Mouse (Mus musculus) CH12.LX (cell line): ENCODE measurements around the gene Ugt2b1. TPM values are rescaled to one million over a fixed set of nuclear protein-coding genes. Genes with fewer than 3 reads are reported as not detected.
"Not testable (repeated sequence)": the region's sequence is repeated elsewhere in the genome, so short reads cannot be mapped to it uniquely, and the experiment has no call there.

Experiments
- DNase-seq: peaks from one replicate; pipeline ENCODE4 v3.0.0-alpha.2; 2013; ENCODE audit errors: extremely low read depth
- H3K27ac ChIP-seq: 2 replicates; pipeline ENCODE4 v1.5.1; 2012; ENCODE audit warnings: low read depth, mild to moderate bottlenecking, control low read depth, moderate library complexity; ENCODE audit not compliant: insufficient read depth
- H3K27me3 ChIP-seq: replicated peaks from 2 replicates; pipeline ENCODE3; 2012; ENCODE audit warnings: inconsistent platforms
- H3K36me3 ChIP-seq, 2 experiments: replicated peaks in 1 of 2; 2 replicates each; pipeline versions ENCODE3 to v1.6.1; 2012; ENCODE audit warnings: inconsistent platforms in 1 of 2, low read length in 1 of 2, mild to moderate bottlenecking in 1 of 2, mixed read lengths in 1 of 2, moderate library complexity in 1 of 2; ENCODE audit not compliant: control insufficient read depth in 1 of 2, insufficient read depth in 1 of 2
- H3K4me1 ChIP-seq, 2 experiments: 2 replicates each; pipeline ENCODE4 v1.6.1; 2012; ENCODE audit warnings: inconsistent platforms in 1 of 2, moderate library complexity in 1 of 2; ENCODE audit not compliant: insufficient read depth in 2 of 2, control insufficient read depth in 1 of 2
- H3K4me2 ChIP-seq: 2 replicates; pipeline ENCODE4 v1.6.1; 2012; ENCODE audit warnings: low read depth, mild to moderate bottlenecking, control low read depth; ENCODE audit not compliant: poor library complexity, insufficient read depth, severe bottlenecking
- H3K4me3 ChIP-seq, 3 experiments: fragments of 150-350 bp in 1 of 3; sonication (generic) in 1 of 3; replicated peaks in 1 of 3; 2 replicates each; pipeline versions ENCODE3 to v1.5.1; 2011 to 2012; ENCODE audit warnings: low read depth in 2 of 3, low read length in 2 of 3, mild to moderate bottlenecking in 2 of 3, moderate library complexity in 2 of 3, control low read depth in 1 of 3, improper control_type of control experiment in 1 of 3, inconsistent platforms in 1 of 3, mixed read lengths in 1 of 3; ENCODE audit not compliant: poor library complexity in 1 of 3
- H3K79me2 ChIP-seq: replicated peaks from 2 replicates; pipeline ENCODE4 v1.6.1; 2012; ENCODE audit warnings: mild to moderate bottlenecking, moderate library complexity; ENCODE audit not compliant: control insufficient read depth, poor library complexity, insufficient read depth, severe bottlenecking; ENCODE audit errors: extremely low read depth
- H3K9ac ChIP-seq: 2 replicates; pipeline ENCODE4 v1.6.1; 2012; ENCODE audit warnings: low read depth, mild to moderate bottlenecking, control low read depth, moderate library complexity; ENCODE audit not compliant: insufficient read depth
- H3K9me3 ChIP-seq: replicated peaks from 2 replicates; pipeline ENCODE3; 2012; ENCODE audit warnings: low read length, inconsistent platforms, mixed read lengths
- BHLHE40 ChIP-seq: IDR thresholded peaks from 2 replicates; pipeline ENCODE4 v1.6.1; 2011; ENCODE audit warnings: mild to moderate bottlenecking, low read depth, low read length, improper control_type of control experiment
- CHD2 ChIP-seq: IDR thresholded peaks from 2 replicates; pipeline ENCODE4 v1.6.1; 2011; ENCODE audit warnings: low read length, improper control_type of control experiment
- ELF1 ChIP-seq: IDR thresholded peaks from 2 replicates; pipeline ENCODE4 v1.6.1; 2014; ENCODE audit warnings: low read depth, mild to moderate bottlenecking, inconsistent platforms, low read length, improper control_type of control experiment
- EP300 ChIP-seq: IDR thresholded peaks from 2 replicates; pipeline ENCODE4 v1.6.1; 2011; ENCODE audit warnings: low read length, improper control_type of control experiment
- GABPA ChIP-seq: IDR thresholded peaks from 2 replicates; pipeline ENCODE4 v1.6.1; 2012; ENCODE audit warnings: low read depth, low read length, improper control_type of control experiment, inconsistent platforms; ENCODE audit not compliant: insufficient replicate concordance
- HCFC1 ChIP-seq: IDR thresholded peaks from 2 replicates; pipeline ENCODE4 v1.6.1; 2012; ENCODE audit warnings: low read depth, mild to moderate bottlenecking, inconsistent platforms, low read length, improper control_type of control experiment
- JUND ChIP-seq: conservative IDR thresholded peaks from 2 replicates; pipeline ENCODE4 v1.6.1; 2011; ENCODE audit warnings: low read depth, low read length, improper control_type of control experiment
- MAZ ChIP-seq: IDR thresholded peaks from 2 replicates; pipeline ENCODE4 v1.6.1; 2012; ENCODE audit warnings: low read depth, mild to moderate bottlenecking, inconsistent platforms, low read length, improper control_type of control experiment, moderate library complexity
- MEF2A ChIP-seq: IDR thresholded peaks from 2 replicates; pipeline ENCODE4 v1.6.1; 2014; ENCODE audit warnings: low read depth, mild to moderate bottlenecking, inconsistent platforms, low read length, improper control_type of control experiment, borderline replicate concordance
- NELFE ChIP-seq: IDR thresholded peaks from 2 replicates; pipeline ENCODE4 v1.6.1; 2011; ENCODE audit warnings: low read depth, low read length, improper control_type of control experiment
- PAX5 ChIP-seq: IDR thresholded peaks from 2 replicates; pipeline ENCODE4 v1.6.1; 2012; ENCODE audit warnings: low read length, inconsistent platforms, mixed read lengths
- POLR2AphosphoS2 ChIP-seq: IDR thresholded peaks from 2 replicates; pipeline ENCODE4 v1.6.1; 2011; ENCODE audit warnings: low read depth, low read length, improper control_type of control experiment
- RAD21 ChIP-seq: IDR thresholded peaks from 2 replicates; pipeline ENCODE4 v1.6.1; 2011; ENCODE audit warnings: low read depth, mild to moderate bottlenecking, low read length, improper control_type of control experiment, moderate library complexity
- TBP ChIP-seq: conservative IDR thresholded peaks from 2 replicates; pipeline ENCODE4 v1.6.1; 2011; ENCODE audit warnings: low read depth, low read length, improper control_type of control experiment
- UBTF ChIP-seq: IDR thresholded peaks from 2 replicates; pipeline ENCODE4 v1.6.1; 2012; ENCODE audit warnings: low read depth, mild to moderate bottlenecking, inconsistent platforms, low read length, improper control_type of control experiment, moderate library complexity
- ZC3H11A ChIP-seq: IDR thresholded peaks from 2 replicates; pipeline ENCODE4 v1.6.1; 2012; ENCODE audit warnings: low read depth, mild to moderate bottlenecking, inconsistent platforms, low read length, improper control_type of control experiment
- ZKSCAN1 ChIP-seq: IDR thresholded peaks from 2 replicates; pipeline ENCODE4 v1.6.1; 2012; ENCODE audit warnings: low read depth, inconsistent platforms, low read length, improper control_type of control experiment, borderline replicate concordance
- ZMIZ1 ChIP-seq: IDR thresholded peaks from 2 replicates; pipeline ENCODE4 v1.6.1; 2012; ENCODE audit warnings: low read depth, mild to moderate bottlenecking, inconsistent platforms, low read length, improper control_type of control experiment
- dilution Hi-C: fragments of 300-500 bp; cut with MboI; formaldehyde crosslinking; loops from 2 replicates; pipeline ENCODE4 v1.14.3; 2020; ENCODE audit warnings: low sequenced_read_pairs; ENCODE audit not compliant: extremely low pct_unique_long_range_greater_than_20kb, extremely low pct_ligation_motif_present
- in situ Hi-C: fragments of 300-500 bp; cut with MboI; formaldehyde crosslinking; loops from 3 replicates; pipeline ENCODE4 v1.14.3; 2019; ENCODE audit warnings: low sequenced_read_pairs, low pct_ligation_motif_present, low pct_unique_long_range_greater_than_20kb, mixed read lengths
- polyA plus RNA-seq: library from polyadenylated mRNA; unstranded; fragments of >175 nt; gene quantifications from 2 replicates; pipeline ENCODE4 v1.2.1, GENCODE M21; 2012; ENCODE audit warnings: low read depth; ENCODE audit not compliant: insufficient read length
- total RNA-seq, 2 experiments: library from RNA; depleted of rRNA; stranded (reverse); fragments of 300-350 nt in 1 of 2; fragments of >200 nt in 1 of 2; gene quantifications; 2 replicates each; pipeline ENCODE4 v1.2.3; 2012 to 2014

The Ugt2b1 gene
- total RNA-seq (2012; rRNA removed) (not detected in 2 replicates), total RNA-seq (2014; rRNA removed) (not detected in 2 replicates), polyA plus RNA-seq (not detected in 2 replicates)

GRCm38 (mm10) chr5:86926426-86926825, at the start of gene Ugt2b1:
Gene Ugt2b1, minus strand, starts transcription at chr5:86926530.
- Histone ChIP-seq H3K27me3 (no peaks in the 10 kb centered on the region), H3K9me3 (no peaks in the 10 kb centered on the region), H3K4me1 (no peaks in the 10 kb centered on the region), H3K4me3 (no peak within 1 kb of the TSS), H3K4me2 (no peak within 1 kb of the TSS), H3K36me3 (no peaks in the 10 kb centered on the region), H3K79me2 (no peaks in the 10 kb centered on the region), H3K27ac (no peak within 1 kb of the TSS), H3K9ac (no peak within 1 kb of the TSS)
- in situ Hi-C loops (no loop called here), dilution Hi-C loops (no loop called here)
- no peak for DNase-seq
- no peak for TF ChIP-seq TBP

GRCm38 (mm10) chr5:86967271-86967670, 40.9 kb upstream of the Ugt2b1 start:
- DNase-seq, H3K9ac ChIP-seq, H3K36me3 ChIP-seq, H3K27ac ChIP-seq, H3K4me1 ChIP-seq, H3K9me3 ChIP-seq, H3K79me2 ChIP-seq, H3K4me3 ChIP-seq, in situ Hi-C loops, H3K27me3 ChIP-seq, dilution Hi-C loops, H3K4me2 ChIP-seq: not testable (repeated sequence)

GRCm38 (mm10) chr5:86962849-86963248, 36.5 kb upstream of the Ugt2b1 start:
- dilution Hi-C loops, H3K27ac ChIP-seq, H3K4me2 ChIP-seq, H3K27me3 ChIP-seq, in situ Hi-C loops, H3K36me3 ChIP-seq, DNase-seq, H3K9ac ChIP-seq, H3K79me2 ChIP-seq, H3K4me3 ChIP-seq, H3K9me3 ChIP-seq: not testable (repeated sequence)
- peaks cover 0 to 29% of the 10 kb centered on the region in 2 experiments; a peak in 2 of 4 replicates for H3K4me1 ChIP-seq

- Histone ChIP-seq H3K27ac (no peak overlapping the region), H3K9me3 (no peaks in the 10 kb centered on the region), H3K27me3 (no peaks in the 10 kb centered on the region), H3K4me1 (peaks cover 0 to 29% of the 10 kb centered on the region in 2 experiments; a peak in 2 of 4 replicates), H3K9ac (no peak overlapping the region), H3K4me2 (no peak overlapping the region), H3K79me2 (no peaks in the 10 kb centered on the region), H3K4me3 (no peak overlapping the region), H3K36me3 (no peaks in the 10 kb centered on the region)
- dilution Hi-C loops (no loop called here), in situ Hi-C loops (no loop called here)
- DNase-seq = peak; percentile 4
- no peak for TF ChIP-seq MAZ
- TF ChIP-seq RAD21 = no peak
- TF ChIP-seq BHLHE40 = no peak
- no peak for TF ChIP-seq GABPA
- no peak for TF ChIP-seq MEF2A
- no peak for TF ChIP-seq EP300
- no peak for TF ChIP-seq JUND
- TF ChIP-seq ZKSCAN1 = no peak
- no peak for TF ChIP-seq UBTF
- TF ChIP-seq HCFC1 = no peak
- TF ChIP-seq CHD2 = no peak
- TF ChIP-seq POLR2AphosphoS2 = no peak
- no peak for TF ChIP-seq ZMIZ1
- TF ChIP-seq ZC3H11A = no peak
- TF ChIP-seq NELFE = no peak
- no peak for TF ChIP-seq PAX5
- no peak for TF ChIP-seq ELF1
Measured at GRCm38 (mm10) chr5:86961587-86962358, 35.4 kb upstream of the Ugt2b1 start.
